Mouse (Mus musculus): ENCODE measurements around the gene Sec24c.

DNA sequence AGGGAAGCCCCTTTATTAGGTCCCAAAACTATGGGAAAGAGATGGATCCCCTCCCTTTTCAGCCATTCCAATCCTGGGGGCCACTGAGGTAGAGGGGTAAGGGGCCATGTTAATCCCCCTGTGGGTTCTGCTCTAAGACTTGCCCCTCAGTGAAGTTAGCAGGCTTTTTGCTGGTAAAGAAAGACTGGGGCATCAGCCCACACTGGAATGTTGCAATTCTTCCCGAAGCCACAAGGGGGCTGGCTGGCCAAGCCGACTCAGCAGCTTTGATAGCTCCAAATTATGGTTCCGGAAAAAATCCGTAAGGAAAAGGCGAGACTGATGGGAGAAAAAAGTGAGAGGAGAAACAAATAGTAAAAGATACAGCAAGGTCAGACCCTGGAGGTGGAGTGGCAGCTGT is 49.9 kb downstream of the Sec24c start:
- peak; percentile 70 for TF ChIP-seq CTCF (IDR thresholded peaks at IDR 0.05; ENCODE audit: control insufficient read depth, insufficient read depth, low read length)
- no peak for TF ChIP-seq POLR2A (IDR thresholded peaks at IDR 0.05; ENCODE audit: borderline replicate concordance, control insufficient read depth, low read depth, low read length)
